Mouse (Mus musculus) embryo, embryonic 11 days (tissue): ENCODE results near the gene Arnt.
"Not testable (repeated sequence)": the region's sequence is repeated elsewhere in the genome, so short reads cannot be mapped to it uniquely, and the experiment has no call there.

Source experiments
- DNase-seq: peaks from one replicate; pipeline ENCODE4 v3.0.0-alpha.2; 2015

Gene Arnt

DNA sequence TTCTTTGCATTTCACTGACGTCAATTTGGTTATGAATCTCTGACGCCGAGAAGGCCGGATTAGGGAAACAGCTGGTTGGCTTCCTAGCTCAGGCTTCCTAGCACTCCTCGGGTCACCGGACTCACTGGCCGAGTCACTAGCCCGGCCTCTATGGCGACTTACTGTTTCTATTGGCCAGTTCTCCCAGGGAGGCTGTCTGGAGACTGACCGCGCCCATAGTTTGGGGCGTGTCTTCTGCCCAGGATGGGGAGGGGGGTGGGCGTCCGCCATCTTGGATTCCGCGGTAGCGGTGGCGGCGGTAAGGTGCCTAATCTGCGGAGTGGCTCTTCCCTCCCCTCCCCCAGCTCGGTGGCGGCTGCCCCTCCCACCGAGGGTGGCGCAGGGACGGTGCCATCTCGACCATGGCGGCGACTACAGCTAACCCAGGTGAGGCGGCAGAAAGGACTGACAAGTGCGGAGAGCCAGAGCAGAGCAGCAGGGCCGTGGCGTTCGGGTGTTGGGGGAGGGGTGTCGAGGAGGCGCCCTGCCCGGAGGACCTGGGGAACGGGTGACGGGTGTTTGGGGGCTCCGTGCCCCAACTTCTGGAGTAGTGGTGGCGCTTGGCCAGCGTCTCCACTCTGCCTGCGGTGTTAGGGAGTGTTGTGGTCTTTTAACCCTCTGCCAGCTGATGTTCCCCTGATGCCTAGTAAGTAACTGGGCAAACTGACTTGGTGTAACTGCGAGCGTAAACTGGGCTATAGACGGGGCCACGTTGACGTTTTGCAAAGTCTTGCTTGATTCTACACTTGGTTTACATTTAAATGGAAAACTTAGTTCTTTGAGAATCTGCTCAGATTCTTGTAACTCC lies at the start of gene Arnt:
TSS of gene Arnt (plus strand) at position 253 of the 847 bp plus-strand sequence.
- DNase-seq = peak; percentile 97

DNA sequence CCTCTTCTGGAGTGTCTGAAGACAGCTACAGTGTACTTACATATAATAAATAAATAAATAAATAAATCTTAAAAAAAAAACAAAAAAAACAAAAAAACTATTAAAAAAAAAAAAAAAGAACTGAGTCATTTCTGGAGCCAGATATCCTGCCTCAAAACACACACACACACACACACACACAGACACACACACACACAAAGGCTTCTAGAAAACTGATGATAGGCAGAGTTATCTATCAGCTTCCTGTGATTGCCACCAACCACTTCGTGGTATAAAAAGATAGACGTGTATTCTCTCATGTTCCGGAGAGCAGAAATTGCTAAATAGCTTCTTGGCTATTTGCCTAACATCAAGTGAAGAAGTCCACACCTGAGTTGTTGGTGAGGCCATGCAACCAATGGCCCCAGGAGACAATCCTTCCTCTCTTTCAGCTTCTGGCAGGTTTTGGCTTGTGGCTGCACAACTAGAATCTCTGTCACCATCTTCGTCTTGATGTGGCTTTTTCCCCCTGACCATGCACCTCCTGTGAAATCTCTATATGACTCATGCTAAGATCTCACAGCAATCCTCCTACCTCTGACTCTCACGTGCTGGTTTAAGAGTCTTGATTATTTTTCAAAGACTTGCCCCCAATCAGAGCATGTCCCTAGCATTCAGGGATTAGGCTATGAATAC lies 48.6 kb upstream of the Arnt start:
- DNase-seq = no peak

DNA sequence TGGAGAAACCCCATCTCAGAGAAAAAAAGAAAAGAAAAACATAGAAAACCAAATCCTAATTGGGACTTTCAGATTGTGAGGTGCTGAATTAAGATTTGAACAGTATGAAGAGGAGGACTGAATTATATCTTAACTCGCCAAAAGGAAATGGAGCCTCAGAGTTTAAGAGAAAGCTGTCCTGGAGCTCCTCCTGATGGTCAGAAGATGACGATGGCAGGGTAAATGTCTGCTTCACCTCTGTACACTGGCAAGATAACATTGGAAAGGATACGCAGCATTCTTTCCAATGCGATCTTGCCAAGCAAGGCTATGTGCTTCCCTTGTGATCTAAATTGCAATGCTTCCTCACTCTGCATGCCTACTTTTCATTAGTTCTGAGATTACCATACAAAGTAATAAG lies 39.8 kb upstream of the Arnt start:
- DNase-seq = no peak

DNA sequence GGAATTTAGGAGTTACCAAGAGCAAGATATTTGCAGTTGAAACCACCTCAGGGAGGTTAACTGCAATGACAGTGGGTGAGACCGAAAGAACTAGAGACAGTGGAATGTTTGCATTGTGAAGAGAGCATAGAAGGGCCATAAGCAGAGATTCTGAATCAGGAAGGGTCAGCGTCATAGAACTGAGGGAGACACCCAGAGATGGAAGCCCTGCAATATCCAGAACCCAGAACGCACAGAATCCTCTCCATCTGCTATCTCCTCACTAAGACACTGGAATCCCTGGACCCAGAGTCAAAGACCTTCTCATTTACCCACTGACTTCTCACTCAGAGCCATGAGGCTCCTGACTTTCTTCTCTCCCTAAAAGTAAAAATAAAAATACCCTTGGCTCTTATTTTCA lies 31.4 kb upstream of the Arnt start, which contains the start of gene 4930558C23Rik:
TSS of gene 4930558C23Rik (minus strand) at position 101 of the 400 bp plus-strand sequence.
- no peak for DNase-seq

DNA sequence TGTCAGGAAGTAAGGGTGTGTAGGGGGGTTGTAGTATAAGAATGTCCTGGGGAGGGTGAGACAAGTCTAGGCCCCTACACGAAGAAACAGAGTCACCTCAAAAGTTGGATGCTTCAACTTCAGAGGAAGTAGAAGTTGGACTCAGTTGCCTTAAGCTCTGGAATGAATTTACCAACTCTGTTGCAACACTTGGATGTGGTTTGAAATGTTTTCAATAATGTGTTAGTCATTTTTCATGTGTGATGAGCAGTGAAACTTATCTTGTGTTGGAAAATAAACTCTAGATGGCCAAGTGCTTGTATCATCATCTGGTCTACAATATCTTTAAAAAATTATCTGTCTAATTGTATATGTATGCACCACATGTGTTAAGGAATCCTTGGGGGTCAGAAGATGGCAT lies 26.5 kb upstream of the Arnt start:
- DNase-seq = no peak

DNA sequence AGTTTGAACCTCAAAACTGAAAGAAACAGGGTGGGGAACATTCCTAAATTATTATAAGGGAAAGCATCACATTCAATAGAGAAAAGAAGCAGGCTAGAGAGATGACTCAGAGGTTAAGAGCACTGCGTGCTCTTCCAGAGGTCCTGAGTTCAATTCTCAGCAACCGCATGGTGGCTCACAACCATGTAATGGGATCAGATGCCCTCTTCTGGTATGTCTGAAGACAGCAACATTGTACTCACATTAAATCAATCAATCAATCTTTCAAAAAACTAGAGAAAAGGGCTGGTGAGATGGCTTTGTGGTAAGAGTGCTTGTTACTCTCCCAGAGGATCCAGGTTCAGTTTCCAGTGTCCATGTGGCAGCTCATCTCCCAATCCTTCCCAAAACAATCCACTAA lies 25.3 kb upstream of the Arnt start:
- no peak for DNase-seq

DNA sequence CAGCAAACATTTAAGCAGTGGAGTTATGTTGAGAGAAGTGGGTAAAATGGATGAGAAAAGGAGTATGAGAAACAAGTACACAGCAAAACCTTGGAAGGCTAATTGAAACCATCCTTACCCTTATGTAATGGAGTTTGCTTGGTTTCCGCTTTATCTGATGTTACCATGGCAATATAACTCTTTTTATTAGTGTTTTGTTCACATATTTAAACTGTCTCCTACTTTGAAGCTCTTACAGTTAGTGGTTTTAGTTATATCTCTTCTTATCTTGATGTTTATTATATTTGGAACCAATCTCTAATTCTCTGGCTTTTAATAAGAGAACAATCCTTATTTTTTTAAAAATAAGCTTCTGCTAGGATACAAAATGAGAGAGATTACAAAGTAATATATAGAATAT lies 21.9 kb upstream of the Arnt start:
- DNase-seq = no peak

DNA sequence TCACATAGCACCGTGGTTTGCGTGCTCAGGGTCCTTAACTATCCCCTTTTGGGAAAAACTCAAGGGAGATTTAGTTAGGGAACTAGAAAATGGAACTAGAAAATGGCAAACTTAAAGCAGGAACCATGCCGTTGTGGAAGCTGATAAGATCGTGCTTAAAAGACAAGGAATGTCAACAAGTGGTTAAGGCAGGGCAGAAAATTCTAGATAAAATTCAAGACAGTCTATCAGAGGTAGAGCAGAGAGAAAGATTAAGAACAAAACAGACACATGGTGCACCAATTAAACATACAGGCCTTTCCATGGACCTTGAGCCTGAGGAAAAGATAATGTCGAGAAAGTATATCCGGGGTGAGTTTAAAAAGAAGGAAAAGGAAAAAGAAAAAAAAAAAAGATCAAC lies 16.3 kb upstream of the Arnt start:
- no peak for DNase-seq

DNA sequence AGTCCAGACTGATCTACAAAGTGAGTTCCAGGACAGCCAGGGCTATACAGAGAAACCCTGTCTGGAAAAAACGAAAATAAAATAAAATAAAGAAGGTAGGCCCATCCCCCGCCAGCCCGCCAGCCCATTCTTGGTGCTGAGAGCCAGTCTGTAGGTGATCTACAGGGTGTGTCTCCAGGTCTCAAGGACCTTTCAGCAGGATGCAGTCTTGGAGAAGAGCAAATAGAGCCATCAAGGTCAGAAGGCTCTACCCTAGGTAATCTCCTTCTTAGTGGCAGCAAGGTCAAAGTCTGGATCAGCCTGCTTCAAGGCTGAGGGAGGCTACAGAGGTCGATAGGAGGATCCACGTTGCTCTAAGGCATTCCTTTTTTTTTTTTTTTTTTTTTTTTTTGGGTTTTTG lies 7.7 kb upstream of the Arnt start:
- not testable (repeated sequence) for DNase-seq

DNA sequence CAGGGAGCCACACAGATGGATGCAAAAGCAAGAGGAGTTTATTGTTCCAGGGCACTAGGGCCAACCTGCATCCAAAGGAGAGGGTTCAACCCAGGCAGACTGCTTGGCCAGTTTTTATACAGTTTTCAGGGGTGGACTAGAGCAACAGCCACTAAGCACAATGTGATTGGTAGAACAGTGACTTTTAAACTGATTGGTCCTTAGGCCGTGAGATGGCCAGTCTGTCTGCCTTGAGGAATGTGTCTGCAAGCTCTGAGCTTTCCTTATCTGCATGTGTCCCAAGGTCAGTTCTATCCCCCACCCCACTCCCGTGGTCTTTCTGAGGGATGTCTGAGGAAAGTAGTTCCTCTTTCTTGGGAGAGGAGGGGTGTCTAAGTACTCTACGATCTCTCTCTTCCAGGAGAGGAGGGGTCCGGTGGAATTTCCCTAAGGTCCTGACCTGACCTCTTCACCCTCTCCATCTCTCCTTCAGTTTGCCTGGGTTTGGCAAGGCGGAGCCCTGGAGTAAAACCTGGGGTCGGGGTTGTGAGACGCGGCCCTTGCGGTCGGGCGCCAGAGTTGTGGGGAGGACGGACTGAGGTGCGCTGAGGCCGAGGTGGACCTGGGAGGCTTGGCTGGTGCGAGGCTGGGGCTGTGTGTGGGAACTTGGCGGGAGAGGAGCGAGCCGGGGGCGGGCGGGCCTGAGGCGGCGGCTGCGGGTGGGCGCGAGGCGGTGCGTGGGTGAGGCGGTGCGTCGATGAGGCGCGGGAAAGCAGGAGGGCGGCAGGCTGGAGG lies 6.9 kb upstream of the Arnt start:
- DNase-seq = not testable (repeated sequence)

DNA sequence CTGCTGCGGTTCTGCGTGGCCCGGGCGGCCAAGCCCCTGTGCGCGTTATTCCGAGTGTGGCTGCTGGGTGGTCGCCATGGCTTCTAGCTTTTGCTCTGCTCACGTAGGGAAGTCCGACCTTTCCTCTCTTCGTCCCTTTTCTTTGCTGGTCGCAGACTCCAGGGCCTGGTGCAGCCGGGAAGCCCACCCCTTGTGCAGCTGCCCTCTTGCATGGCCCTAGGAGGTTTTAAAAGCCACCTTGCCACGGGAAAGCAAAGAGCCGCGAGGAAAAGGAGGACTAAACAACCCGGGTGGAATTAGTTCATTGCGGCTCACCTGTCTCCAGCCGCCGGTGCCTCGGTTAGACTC lies 6.3 kb upstream of the Arnt start:
- peak; percentile 23 for DNase-seq

DNA sequence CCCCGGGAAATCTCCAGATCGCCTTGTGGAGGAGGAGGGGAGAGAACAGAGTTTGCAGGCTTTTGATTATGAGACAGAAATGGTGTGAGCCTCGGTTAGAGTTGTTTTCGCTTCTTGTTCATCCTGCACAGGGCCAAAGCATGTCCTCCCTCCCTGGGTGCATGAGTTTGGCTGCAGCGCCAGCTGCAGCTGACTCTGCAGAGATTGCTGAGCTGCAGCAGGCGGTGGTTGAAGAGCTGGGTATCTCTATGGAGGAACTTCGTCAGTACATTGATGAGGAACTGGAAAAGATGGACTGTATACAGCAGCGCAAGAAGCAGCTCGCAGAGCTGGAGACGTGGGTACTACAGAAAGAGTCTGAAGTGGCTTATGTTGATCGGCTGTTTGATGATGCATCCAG lies 5.8 kb upstream of the Arnt start:
- DNase-seq = not testable (repeated sequence)

DNA sequence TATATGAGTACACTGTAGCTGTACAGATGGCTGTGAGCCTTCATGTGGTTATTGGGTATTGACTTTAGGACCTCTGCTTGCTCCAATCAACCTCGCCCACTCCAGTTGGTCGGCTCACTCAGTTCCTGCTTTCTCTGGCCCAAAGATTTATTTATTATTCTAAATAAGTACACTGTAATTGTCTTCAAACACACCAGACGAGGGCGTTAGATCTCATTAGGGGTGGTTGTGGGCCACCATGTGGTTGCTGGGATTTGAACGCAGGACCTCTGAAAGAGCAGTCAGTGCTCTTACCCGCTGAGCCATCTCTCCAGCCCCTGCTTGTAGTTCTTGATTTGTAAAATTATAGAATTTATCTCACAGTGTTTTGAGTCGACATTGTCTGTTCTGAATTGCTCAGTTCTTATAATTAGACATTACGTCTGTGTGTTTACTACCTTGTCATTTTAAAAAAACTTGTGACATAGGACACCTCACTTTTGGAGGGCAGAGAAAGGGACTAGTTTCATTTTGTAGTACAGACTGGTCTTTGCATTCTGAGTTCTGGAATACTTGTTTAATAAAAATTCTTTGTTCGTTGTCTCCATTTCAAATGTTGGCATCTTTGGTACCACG lies 780 bp upstream of the Arnt start:
- DNase-seq = no peak

DNA sequence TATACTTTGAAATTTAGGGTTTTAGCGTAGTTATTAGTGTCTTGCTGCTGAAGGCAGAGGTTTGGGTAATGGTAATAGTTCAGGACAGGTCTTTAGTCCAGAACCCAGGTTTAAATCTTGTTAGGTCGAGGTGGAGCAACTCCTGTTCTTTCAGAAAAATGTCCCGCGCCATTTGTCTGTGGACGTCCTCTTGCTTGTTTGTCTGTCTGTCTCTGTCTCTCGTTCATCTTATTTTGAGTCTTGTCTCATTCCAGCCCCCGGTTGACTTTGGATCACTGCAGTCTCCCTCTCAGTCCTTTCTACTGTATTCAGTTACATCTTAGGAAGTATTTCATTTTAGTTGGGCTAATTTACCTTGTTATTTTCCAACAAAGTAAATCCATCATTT lies 789 bp downstream of the Arnt start:
- peak; percentile 25 for DNase-seq

DNA sequence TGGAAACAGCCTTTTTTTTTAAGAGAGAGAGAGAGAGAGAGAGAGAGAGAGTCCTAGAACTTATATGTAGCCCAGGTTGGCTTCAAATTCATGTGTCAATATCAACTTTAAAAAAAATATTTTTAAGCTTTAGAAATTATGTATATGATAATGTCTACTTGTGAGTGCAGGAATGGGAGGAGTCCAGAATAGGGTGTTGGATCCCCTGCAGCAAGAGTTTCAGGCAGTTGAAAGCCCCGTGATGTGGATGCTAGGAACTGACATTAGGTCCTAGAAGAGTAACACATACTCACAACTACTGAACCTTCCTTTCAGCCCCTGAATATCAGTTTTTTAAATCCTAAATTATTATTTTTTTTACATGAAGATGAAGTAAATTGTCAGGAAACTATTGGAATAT lies 1.4 kb downstream of the Arnt start:
- no peak for DNase-seq

DNA sequence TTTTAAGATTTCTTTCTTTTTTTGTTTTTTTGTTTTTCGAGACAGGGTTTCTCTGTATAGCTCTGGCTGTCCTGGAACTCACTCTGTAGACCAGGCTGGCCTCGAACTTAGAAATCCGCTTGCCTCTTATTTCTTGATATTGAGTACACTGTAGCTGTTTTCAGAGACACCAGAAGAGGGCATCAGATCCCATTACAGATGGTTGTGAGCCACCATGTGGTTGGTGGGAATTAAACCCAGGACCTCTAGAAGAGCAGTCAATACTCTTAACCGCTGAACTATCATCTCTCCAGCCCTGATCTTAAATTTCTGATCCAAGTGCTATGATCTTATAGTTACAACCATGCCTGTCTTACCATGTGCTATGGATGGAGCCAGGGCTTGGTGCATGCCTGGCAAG lies 4.4 kb downstream of the Arnt start:
- not testable (repeated sequence) for DNase-seq

DNA sequence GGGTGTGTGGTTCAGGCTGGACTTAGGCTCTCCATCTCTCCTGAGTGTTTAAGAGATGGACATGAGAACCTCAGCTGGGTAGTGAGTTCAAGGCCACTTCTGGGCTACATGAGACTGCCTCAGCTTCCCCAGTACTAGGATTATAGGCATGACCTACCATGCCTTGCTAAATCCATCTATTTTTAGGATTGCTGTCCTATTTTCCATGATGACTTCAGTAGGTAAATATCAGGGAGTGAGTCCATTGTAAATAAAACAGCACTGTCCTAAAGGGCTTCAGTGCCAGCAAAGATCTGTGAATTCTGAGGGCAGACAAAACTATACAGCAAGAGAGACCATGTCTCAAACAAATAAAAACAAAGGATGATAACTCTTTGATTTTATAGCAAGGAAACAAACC lies 5.5 kb downstream of the Arnt start:
- DNase-seq = no peak

DNA sequence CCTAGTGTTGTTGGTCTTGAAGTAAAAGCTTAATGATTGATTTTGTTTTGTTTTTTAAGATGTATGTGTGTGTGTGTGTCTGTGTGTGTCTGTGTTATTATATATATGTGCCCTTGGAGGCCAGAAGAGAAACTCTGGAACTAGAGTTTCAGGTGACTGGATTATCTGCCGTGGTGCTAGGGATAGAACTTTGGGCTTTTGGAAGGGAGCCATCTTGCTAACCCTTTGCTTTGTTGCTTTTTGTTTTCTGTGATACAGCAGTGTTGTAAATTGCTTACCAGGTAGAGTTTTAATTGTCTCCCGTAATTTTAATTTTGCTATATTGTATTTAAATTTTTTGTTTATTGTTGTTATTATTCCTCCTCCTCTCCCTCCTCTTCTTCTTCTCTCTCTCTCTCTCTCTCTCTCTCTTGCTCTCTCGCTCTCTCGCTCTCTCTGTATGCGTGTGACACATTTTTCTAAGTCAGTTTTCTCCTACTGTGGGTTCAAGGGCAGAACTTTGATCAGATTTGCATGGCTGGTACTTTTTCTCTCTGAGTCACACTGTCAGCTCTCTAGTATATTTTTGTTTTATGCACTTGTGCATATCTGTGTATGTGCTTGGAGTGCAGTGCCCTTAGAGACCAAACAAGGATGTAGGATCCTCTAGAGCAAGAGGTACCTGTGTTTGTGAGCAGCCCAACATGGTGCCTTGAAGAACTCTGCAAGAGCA lies 8.4 kb downstream of the Arnt start:
- DNase-seq = no peak

DNA sequence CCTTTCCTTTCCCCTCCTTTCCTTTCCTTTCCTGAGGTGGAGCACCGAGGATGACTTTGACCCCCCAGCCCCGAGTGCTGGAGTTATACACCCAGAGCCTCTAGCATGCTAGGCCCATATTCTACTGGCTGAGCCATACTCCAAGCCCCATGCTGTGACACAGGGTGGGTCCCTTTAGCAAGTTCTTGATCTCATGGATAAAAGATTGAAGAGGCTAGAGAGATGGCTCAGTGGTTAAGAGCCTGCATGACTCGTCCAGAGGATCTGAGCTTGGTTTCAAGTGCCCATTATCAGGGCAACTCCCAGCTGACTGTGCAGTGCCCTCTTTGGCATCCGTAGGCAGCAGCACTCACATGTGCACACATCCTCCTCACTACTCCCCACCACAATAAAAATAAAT lies 11.1 kb downstream of the Arnt start:
- DNase-seq = no peak

DNA sequence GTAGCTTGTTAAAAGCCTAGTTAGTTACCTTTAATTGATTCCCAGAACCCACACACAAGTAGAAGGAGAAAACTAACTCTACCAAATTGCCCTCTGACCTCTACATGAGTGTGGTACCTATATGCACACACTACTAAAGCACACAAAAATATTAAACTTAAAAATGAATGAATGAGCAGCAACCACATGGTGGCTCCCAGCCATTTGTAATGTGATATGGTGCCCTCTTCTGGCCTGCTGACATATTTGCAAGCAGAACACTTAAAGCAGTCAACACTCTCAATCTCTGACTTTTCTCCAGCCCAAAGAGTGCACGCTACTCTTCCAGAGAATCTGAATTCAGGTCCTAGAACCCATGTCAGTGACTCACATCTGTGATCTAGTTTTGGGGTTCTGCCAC lies 16.2 kb downstream of the Arnt start:
- peak; percentile 60 for DNase-seq

DNA sequence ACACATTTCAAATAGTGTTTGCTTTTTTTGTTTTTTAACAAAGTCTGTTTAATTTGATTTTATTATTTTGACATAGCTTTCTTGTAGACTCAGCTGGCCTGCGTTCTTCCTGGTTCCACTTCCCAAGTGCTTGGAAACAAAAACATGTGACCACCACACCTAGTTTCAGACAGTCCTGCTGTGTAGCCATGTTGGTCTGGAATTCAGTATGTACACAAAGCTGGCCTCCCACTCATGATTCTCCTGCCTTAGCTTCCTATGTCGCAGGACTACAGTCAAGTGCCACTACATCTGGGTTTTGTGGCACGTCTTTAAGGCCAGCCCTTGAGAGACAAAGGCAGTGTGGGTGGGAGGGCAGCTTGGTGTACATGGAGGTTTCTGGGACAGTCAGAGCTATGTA lies 16.7 kb downstream of the Arnt start:
- DNase-seq = no peak

DNA sequence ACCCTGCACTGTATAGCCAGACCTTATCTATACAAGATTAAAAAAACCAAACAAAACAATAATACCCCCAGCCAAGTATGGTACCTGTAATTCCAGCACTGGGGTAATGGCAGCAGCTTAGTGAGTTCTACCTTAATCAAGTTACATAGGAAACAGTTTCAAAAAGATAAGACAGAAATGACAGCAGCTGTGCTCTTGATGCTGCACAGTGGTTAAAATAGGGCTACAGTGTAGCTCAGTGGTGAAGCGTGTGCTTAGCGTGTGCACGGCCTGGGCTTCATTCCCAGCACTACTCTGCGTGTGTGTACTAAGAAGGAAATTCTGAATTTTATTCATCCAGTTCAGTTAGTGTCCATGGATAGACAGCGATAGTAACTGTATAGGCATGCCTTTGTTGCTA lies 22.2 kb downstream of the Arnt start:
- no peak for DNase-seq

DNA sequence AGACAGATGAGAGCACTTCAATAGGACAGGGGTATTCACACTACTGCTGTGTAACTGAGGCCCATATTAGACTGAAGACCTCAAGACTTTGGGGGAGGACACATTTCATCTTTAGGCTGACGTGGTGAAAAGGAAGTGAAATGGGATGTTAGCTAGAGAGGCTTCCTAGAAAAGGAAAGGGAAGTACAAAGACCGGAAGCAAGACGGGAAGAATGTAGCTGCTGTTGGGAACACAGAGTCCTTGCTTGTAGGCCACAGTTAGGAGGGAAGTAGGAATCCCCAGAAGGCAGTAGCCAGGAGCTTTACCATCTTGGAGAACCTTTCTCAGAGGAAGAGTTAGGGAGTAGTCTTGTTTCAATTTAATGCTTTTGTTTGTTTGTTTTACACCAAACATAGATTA lies 23.6 kb downstream of the Arnt start:
- DNase-seq = no peak
